Mouse (Mus musculus) spleen, postnatal 4 days (tissue): Measurements from ENCODE around the gene Snapc1.

Experiments
- DNase-seq, 2 experiments: peaks; one replicate each; pipeline ENCODE4 v3.0.0; 2022; ENCODE audit warnings: low spot score in 2 of 2

Gene Snapc1

GRCm38 (mm10) chr12:73964291-73965281 lies at the start of gene Snapc1:
Snapc1 (plus strand) TSS chr12:73964481.
- DNase-seq, result peak; percentile 93 to 96

GRCm38 (mm10) chr12:73918479-73918878 lies 45.8 kb upstream of the Snapc1 start:
- no peak for DNase-seq

- DNase-seq, result no peak
These were observed 34.0 kb upstream of the Snapc1 start for GRCm38 (mm10) chr12:73930266-73930665.

- DNase-seq, result peak in 1 of 2 experiments; percentile 30
These were observed 33.0 kb upstream of the Snapc1 start for GRCm38 (mm10) chr12:73931274-73931673.

- DNase-seq, result no peak
These were observed 29.8 kb upstream of the Snapc1 start for GRCm38 (mm10) chr12:73934528-73934927.

- no peak for DNase-seq
These were observed 26.9 kb upstream of the Snapc1 start, which contains the start of gene Gm49321 for GRCm38 (mm10) chr12:73937353-73937752. Gm49321 (plus strand) TSS chr12:73937653.

- no peak for DNase-seq
These were observed 24.7 kb upstream of the Snapc1 start for GRCm38 (mm10) chr12:73939542-73939941.

GRCm38 (mm10) chr12:73948415-73948814 lies 15.9 kb upstream of the Snapc1 start:
- DNase-seq, result peak in 1 of 2 experiments; percentile 21

- peak; percentile 18 to 61 for DNase-seq
These were observed 14.8 kb upstream of the Snapc1 start for GRCm38 (mm10) chr12:73949318-73950058.

GRCm38 (mm10) chr12:73952879-73953278 lies 11.4 kb upstream of the Snapc1 start:
- peak; percentile 25 to 72 for DNase-seq

GRCm38 (mm10) chr12:73953420-73954186 lies 10.7 kb upstream of the Snapc1 start:
- no peak for DNase-seq

- no peak for DNase-seq
These were observed 9.5 kb upstream of the Snapc1 start for GRCm38 (mm10) chr12:73954785-73955184.

GRCm38 (mm10) chr12:73957676-73958075 lies 6.6 kb upstream of the Snapc1 start:
- no peak for DNase-seq

GRCm38 (mm10) chr12:73958830-73959229 lies 5.5 kb upstream of the Snapc1 start:
- no peak for DNase-seq

GRCm38 (mm10) chr12:73969142-73969541 lies 4.9 kb downstream of the Snapc1 start:
- no peak for DNase-seq

GRCm38 (mm10) chr12:73974584-73974983 lies 10.3 kb downstream of the Snapc1 start:
- no peak for DNase-seq

- DNase-seq, result no peak
These were observed 13.9 kb downstream of the Snapc1 start for GRCm38 (mm10) chr12:73978144-73978543.

- DNase-seq, result no peak
These were observed 15.4 kb downstream of the Snapc1 start for GRCm38 (mm10) chr12:73979667-73980066.

- no peak for DNase-seq
These were observed 18.3 kb downstream of the Snapc1 start for GRCm38 (mm10) chr12:73982533-73982932.

- DNase-seq, result no peak
These were observed 22.0 kb downstream of the Snapc1 start for GRCm38 (mm10) chr12:73986299-73986698.

- DNase-seq, result no peak
These were observed 24.2 kb downstream of the Snapc1 start for GRCm38 (mm10) chr12:73988393-73989008.
